Mouse (Mus musculus): ENCODE data around the gene Rbm42.

GRCm38 (mm10) chr7:30669229-30669628 lies 19.1 kb upstream of the Rbm42 start:
- TF ChIP-seq CTCF (IDR thresholded peaks at IDR 0.05; ENCODE audit: low read depth) (no peak; the same call in 1 of the 2 replicates), EP300 (IDR thresholded peaks at IDR 0.05; ENCODE audit: low read depth) (no peak)

Measured in heart, postnatal 0 days (tissue).